Mouse (Mus musculus) midbrain, embryonic 11.5 days (tissue): Measurements from ENCODE around the gene BC030867. TPM values are rescaled to one million over a fixed set of nuclear protein-coding genes. Genes with fewer than 3 reads are reported as not detected.

Source experiments
- ATAC-seq: fragments of 200-750 bp; cut with Nextera tagmentation; 2 replicates; pipeline ENCODE4 v1.8.0; 2017; ENCODE audit warnings: moderate TSS enrichment, moderate library complexity; ENCODE audit not compliant: low FRiP score
- DNase-seq: peaks from one replicate; pipeline ENCODE4 v3.0.0; 2015; ENCODE audit warnings: low spot score; ENCODE audit errors: missing footprints
- H3K27ac ChIP-seq: fragments of 300-500 bp; sonication (generic); 2 replicates; pipeline ENCODE4 v1.5.1; 2014; ENCODE audit warnings: low read depth, low read length
- H3K27me3 ChIP-seq: fragments of 300-500 bp; sonication (generic); 2 replicates; pipeline ENCODE4 v1.6.1; 2014; ENCODE audit warnings: mild to moderate bottlenecking, low read length, moderate library complexity, mixed read lengths; ENCODE audit not compliant: control insufficient read depth, insufficient read depth
- H3K36me3 ChIP-seq: fragments of 300-500 bp; sonication (generic); 2 replicates; pipeline ENCODE4 v1.6.1; 2014; ENCODE audit warnings: mild to moderate bottlenecking, low read length, moderate library complexity, mixed read lengths; ENCODE audit not compliant: control insufficient read depth, insufficient read depth
- H3K4me1 ChIP-seq: fragments of 300-500 bp; sonication (generic); 2 replicates; pipeline ENCODE4 v1.6.1; 2014; ENCODE audit warnings: low read length; ENCODE audit not compliant: control insufficient read depth, insufficient read depth
- H3K4me2 ChIP-seq: fragments of 300-500 bp; sonication (generic); 2 replicates; pipeline ENCODE4 v1.6.1; 2014; ENCODE audit warnings: mild to moderate bottlenecking, moderate library complexity
- H3K4me3 ChIP-seq: fragments of 300-500 bp; sonication (generic); 2 replicates; pipeline ENCODE4 v1.5.1; 2014; ENCODE audit warnings: low read depth, low read length
- H3K9ac ChIP-seq: fragments of 300-500 bp; sonication (generic); 2 replicates; pipeline ENCODE4 v1.6.1; 2014; ENCODE audit warnings: low read length
- H3K9me3 ChIP-seq: fragments of 300-500 bp; sonication (generic); 2 replicates; pipeline ENCODE4 v1.6.1; 2016; ENCODE audit warnings: low read length; ENCODE audit not compliant: control insufficient read depth
- WGBS: fragments of 180-500 bp; shearing (Covaris S2); extraction: QIAGEN DNeasy Blood & Tissue Kit; methylation state at CpG from one replicate; pipeline ENCODE4 v1.1.7; 2014; 5-methylcytosine and 5-hydroxymethylcytosine counted together
- polyA plus RNA-seq: library from polyadenylated mRNA; unstranded; fragments of >200 nt; fragmentation: Nextera tagmentation; extraction: Ambion mirVana; gene quantifications from 2 replicates; pipeline ENCODE4 v1.2.1, GENCODE M21; 2014

The BC030867 gene
- polyA plus RNA-seq, 1 experiment from 2014 or later, result 18.4 TPM

DNA sequence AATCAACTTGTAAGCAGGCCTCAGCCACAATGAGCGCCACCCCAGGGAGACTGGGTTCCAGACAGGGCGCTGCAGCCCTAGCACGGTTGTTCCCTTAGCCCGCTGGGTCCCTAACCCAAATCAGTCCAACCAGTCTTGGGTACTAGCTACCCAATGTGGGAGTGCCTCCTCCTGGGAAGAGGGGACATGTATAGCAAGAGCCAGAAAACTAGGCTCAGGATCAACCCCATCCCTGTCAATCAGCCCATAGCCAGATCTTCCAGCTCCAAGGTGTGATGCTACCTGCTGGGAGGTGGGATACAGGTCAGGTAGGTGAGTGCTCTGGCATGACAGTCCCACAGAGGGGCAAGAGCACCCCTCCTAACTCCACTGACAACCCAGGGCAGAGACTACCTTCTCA lies 41.5 kb downstream of the BC030867 start:
- H3K27ac ChIP-seq, result no peak overlapping the region
- 77% methylated on average over 4 of the region's 4 CpGs for WGBS
- H3K27me3 ChIP-seq, result no peaks in the 10 kb centered on the region
- peaks cover 27% of the 10 kb centered on the region for H3K36me3 ChIP-seq
- peaks cover 10% of the 10 kb centered on the region for H3K4me1 ChIP-seq
- ATAC-seq, result no peak
- no peak for DNase-seq
- H3K4me2 ChIP-seq, result no peak overlapping the region
- no peak overlapping the region for H3K4me3 ChIP-seq
- H3K9ac ChIP-seq, result no peak overlapping the region
- H3K9me3 ChIP-seq, result no peaks in the 10 kb centered on the region

DNA sequence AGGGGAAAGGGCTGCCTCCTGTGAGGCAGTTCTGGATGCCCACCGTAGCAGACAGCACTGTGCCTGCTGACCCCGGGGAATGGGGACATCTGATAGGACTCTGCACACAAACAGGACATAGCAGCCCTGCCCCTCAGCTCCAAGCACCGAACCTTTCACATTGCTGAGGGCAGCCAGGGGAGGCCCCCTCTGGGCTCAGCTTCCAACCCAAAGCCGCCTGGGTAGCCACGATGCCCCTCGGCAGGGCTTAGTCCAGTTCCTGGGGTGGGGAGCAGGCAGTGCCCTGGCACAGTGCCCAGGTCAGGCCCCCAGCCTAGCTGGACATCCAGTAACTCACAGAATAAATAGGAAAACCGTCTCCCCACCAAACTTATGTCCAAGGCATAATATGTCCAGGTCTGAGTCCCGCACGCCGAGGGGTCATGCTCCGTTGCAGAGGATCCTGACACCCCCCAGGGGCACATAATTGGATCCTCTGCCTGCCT lies 42.4 kb downstream of the BC030867 start:
- no peaks in the 10 kb centered on the region for H3K9me3 ChIP-seq
- no peak overlapping the region for H3K27ac ChIP-seq
- H3K4me2 ChIP-seq, result no peak overlapping the region
- 88% methylated on average over 11 of the region's 11 CpGs for WGBS
- H3K4me1 ChIP-seq, result peaks cover 13% of the 10 kb centered on the region
- DNase-seq, result no peak
- no peaks in the 10 kb centered on the region for H3K27me3 ChIP-seq
- no peak overlapping the region for H3K9ac ChIP-seq
- peaks cover 27% of the 10 kb centered on the region for H3K36me3 ChIP-seq
- ATAC-seq, result no peak
- no peak overlapping the region for H3K4me3 ChIP-seq

DNA sequence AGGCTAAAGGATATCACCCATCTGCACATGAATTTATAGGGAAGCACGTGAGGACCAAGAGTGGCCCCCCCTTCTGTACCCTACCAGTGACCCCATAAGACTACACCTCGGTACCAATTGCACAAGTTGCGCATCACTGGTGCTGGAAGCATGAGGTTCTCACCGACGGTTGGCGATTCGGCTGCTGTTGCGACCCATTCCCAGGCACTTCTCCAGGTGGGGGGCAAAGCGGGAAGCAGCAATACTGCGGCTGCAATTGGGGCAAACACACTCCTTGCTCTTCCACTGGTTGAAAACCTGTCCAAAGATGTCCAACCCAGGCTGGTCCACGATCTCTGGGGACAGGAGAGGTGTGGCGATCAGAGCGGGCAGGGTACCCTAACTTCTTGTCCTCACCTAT lies 45.3 kb downstream of the BC030867 start:
- Histone ChIP-seq H3K9ac (no peak overlapping the region), H3K4me3 (no peak overlapping the region), H3K27ac (no peak overlapping the region), H3K9me3 (no peaks in the 10 kb centered on the region), H3K36me3 (peaks cover 24% of the 10 kb centered on the region), H3K4me1 (peaks cover 11% of the 10 kb centered on the region), H3K27me3 (no peaks in the 10 kb centered on the region), H3K4me2 (no peak overlapping the region)
- DNase-seq, result no peak
- ATAC-seq, result no peak
- WGBS, result 94% methylated on average over 13 of the region's 13 CpGs

DNA sequence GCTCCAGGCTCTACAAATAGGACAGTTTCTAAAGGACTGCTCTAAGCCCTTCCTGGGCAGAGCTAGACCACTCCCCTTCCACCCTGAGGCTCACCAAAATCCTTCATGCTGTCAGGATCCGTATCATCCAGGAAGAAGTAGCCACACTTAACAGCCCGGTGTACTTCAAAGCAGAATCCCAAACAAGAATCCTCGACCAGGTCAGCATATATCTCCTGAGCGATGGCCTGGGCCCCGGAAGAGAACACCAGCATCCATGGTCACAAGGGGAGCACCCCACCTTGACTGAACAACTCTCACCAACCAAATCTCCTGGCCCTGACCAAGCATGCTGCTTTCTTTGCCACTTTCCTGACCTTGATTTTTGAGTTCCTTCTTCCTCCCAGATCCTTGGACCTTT lies 45.7 kb downstream of the BC030867 start:
- Histone ChIP-seq H3K36me3 (peaks cover 24% of the 10 kb centered on the region), H3K4me1 (peaks cover 11% of the 10 kb centered on the region), H3K4me3 (no peak overlapping the region), H3K4me2 (no peak overlapping the region), H3K27ac (no peak overlapping the region), H3K27me3 (no peaks in the 10 kb centered on the region), H3K9me3 (no peaks in the 10 kb centered on the region), H3K9ac (no peak overlapping the region)
- DNase-seq, result no peak
- ATAC-seq, result no peak
- WGBS, result 84% methylated on average over 5 of the region's 5 CpGs

DNA sequence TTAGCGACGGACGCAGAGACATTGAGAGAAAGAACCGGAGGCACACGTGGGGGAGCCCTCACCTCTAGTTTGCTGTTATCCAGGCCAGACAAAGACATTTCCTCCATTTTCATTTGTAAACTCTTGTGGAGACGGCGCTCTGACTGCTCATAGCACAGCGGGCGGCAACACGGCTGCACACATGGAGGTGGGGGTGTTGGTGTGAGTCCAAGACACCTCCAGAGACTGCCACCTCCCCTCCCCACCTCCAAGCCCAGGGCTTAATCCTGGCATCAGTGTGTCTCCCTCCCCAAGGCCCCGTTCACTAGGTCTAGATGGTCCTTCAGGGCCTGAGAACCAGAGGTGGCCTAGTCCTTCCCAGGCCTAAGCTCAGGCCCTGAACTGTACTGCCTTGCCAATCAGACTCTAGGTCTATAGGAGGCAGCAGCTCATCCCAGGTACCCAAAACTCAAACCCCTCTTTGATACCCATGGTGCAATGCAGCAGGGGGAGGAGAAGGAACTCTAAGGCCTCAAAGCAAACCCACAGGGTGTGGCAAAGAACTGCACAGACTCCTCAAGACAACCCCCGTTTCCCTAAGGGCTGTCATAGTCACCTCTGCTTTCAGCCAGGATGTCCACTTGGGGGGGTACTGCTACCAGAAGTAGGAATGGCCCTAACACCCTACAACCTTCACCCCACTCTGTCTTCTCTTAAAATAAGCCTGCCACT lies 46.4 kb downstream of the BC030867 start:
- Histone ChIP-seq H3K27ac (peak overlapping the region; percentile 99; the same call in 1 of the 2 replicates), H3K27me3 (no peaks in the 10 kb centered on the region), H3K4me3 (peak overlapping the region; percentile 90), H3K4me2 (peak overlapping the region; percentile 92), H3K9ac (peak overlapping the region; percentile 94), H3K9me3 (no peaks in the 10 kb centered on the region), H3K4me1 (peaks cover 11% of the 10 kb centered on the region), H3K36me3 (peaks cover 24% of the 10 kb centered on the region)
- no peak for ATAC-seq
- WGBS, result 77% methylated on average over 12 of the region's 12 CpGs
- peak; percentile 90 for DNase-seq

DNA sequence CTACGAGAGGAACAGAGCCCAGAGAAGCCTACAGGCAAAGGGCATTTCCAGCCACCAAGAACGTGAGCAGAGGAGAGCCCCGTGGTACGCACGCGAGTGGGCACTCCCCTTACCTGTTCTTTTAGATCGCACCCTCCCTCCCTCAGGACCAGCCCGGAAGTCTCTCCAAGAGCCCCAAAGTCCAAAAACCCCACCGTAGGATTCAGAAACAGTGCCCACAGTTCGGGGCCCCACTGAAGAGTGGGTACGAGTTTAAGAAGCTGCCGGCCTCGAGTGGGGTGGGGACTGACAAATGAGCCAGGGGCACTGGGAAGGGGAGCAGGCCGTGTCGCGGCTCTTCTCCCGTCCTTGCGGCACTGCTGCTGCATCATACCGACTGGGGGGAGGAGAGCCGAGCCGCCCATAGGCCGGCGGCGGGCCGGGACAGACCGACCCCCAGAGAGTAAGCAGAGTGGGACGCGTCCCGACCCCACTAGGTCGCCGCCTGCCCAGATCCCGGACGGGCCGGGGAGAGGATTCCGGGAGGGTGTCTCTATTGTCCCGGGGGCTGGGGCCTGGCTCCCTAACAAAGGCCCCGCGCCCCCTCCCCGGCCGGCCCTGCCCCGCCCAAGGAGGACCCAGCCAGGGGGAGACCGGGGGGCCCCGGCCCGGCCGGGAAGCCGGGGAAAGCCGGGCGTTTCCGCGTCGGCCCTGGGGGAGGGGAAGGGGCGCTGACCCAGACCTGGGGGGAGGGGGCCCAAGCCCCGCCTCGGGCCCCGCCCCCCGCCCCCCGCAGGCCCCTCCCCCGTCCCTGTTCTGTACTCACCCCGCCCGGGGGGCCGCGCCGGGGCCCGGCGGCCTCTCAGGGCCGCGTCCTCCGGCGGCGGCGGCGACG lies 47.2 kb downstream of the BC030867 start:
- Histone ChIP-seq H3K4me1 (peaks cover 11% of the 10 kb centered on the region), H3K27me3 (no peaks in the 10 kb centered on the region), H3K9ac (peak overlapping the region; percentile 94), H3K4me2 (peak overlapping the region; percentile 92), H3K9me3 (no peaks in the 10 kb centered on the region), H3K36me3 (peaks cover 22% of the 10 kb centered on the region), H3K27ac (peak overlapping the region; percentile 99), H3K4me3 (peak overlapping the region; percentile 90)
- DNase-seq, result peak; percentile 94
- 1% methylated on average over 46 of the region's 73 CpGs for WGBS
- peak; percentile 51 for ATAC-seq

DNA sequence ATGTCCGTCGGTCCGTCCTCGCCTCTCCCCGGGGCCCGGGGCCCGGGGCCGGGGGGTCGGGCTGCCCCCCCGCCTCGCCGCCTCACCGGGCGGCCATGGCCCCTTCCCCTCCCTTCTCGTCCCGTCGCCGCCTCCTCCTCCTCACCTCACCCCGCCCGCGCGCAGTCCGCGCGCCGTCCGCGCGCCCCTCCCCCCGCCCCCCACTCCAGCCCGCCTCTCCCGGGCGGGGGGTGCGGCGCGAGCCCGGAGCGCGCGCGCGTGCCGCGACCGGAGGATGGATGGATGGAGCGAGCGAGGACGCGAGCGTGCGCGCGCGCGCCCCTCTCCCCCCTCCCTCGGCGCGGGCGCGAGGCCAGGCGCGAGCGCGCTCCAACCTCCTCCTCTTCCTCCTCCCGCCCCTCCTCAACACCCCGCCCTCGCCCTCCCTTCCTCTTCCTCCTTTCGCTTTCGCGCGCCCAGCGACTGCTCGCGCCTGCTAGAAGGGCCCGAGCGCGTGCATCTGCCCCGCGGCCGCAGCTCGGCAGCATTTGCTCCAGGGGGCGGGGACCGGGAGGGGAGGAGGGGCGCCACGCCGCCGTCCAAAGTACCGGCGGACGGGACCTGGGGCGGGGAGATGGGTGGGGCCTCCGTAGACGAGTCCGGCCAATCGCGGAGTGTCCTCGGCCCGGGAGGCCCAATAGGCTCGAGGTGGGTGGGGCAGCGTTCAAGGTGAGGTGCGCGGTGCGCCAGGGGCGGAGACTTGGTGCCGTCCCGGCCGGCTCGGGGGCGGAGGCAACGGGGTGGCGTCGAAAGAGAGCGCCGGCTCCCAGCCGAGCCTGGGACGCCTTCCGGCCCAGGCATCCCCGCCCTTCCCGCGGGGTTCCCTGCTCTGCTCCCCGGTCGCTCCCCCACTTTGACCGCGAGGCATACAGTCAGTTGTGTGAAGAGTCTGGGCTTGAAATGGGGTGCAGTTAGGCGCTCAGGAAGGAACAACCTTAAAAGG lies 48.1 kb downstream of the BC030867 start, which contains the start of gene Atxn7l3:
Atxn7l3 (minus strand) TSS at position 141 of the 982 bp plus-strand sequence.
- Histone ChIP-seq H3K27me3 (no peaks in the 10 kb centered on the region), H3K4me1 (peaks cover 11% of the 10 kb centered on the region), H3K9ac (peak within 1 kb of the TSS; percentile 94), H3K4me2 (peak within 1 kb of the TSS; percentile 92), H3K4me3 (peak within 1 kb of the TSS; percentile 90), H3K9me3 (no peaks in the 10 kb centered on the region), H3K36me3 (peaks cover 14% of the 10 kb centered on the region), H3K27ac (peak within 1 kb of the TSS; percentile 99)
- WGBS, result 0% methylated on average over 50 of the region's 125 CpGs
- ATAC-seq (peak; percentile 95), DNase-seq (peak; percentile 99)
